Mouse (Mus musculus): ENCODE measurements around the gene Dffb.

- TF ChIP-seq CTCF (IDR thresholded peaks at IDR 0.05 in 2 of 3, conservative IDR thresholded peaks at IDR 0.05 in 1 of 3; ENCODE audit: control insufficient read depth in 1 of 3, insufficient read depth in 1 of 3, low read depth in 2 of 3, low read length in 3 of 3, poor library complexity in 1 of 3, severe bottlenecking in 1 of 3) (no peak), SIN3A (IDR thresholded peaks at IDR 0.05; ENCODE audit: low read length) (peak; percentile 64; the same call in 1 of the 2 replicates), MXI1 (IDR thresholded peaks at IDR 0.05; ENCODE audit: low read depth, low read length) (no peak; the same call in 1 of the 2 replicates), EP300 (IDR thresholded peaks at IDR 0.05; ENCODE audit: low read depth in 1 of 2, low read length in 2 of 2) (peak; percentile 76 to 89), MAFK (IDR thresholded peaks at IDR 0.05; ENCODE audit: borderline replicate concordance, low read depth, low read length) (no peak), CHD2 (IDR thresholded peaks at IDR 0.05; ENCODE audit: low read length) (0 out of 2 replicates have a peak, but pooled peaks have one; percentile 38)
Measured at GRCm38 (mm10) chr4:154023754-154024601, 49.1 kb upstream of the Dffb start.

Data from MEL (cell line).